ENCODE assay signal across 18 mouse cellular contexts in genomic region chr12:25958584-25958983, GRCm38 (mm10).
DNase-seq lines count a peak whose midpoint lies in the region; ATAC-seq lines count a peak whose summit lies in the region.
"Had no signal": no experiment of that assay in that cellular context is flagged by ENCODE, and none has a peak within 500 bp of the region (broad histone marks: within the 10 kb centered on the region; RNA-seq: fewer than 3 reads in every experiment).

No protein-coding gene starts in this region.

- DNase-seq in spleen, adult 12 weeks (ENCODE audit: low spot score): peak; percentile 1
- DNase-seq in spleen, postnatal 14 days (ENCODE audit: low spot score in 2 of 2): no peak
- peak; percentile 8 for DNase-seq in thymus, postnatal 4 days
- no peak for DNase-seq in urinary bladder, postnatal 4 days (ENCODE audit: low spot score in 2 of 2)
- no peak for DNase-seq in kidney, adult 11 months
- DNase-seq: adrenal gland, adult 2 months; cerebellum, adult 11 months; cerebellum, adult 9-11 months; gastrocnemius, postnatal 10 days; heart, postnatal 14 days; kidney, adult 8-10 months; kidney, postnatal 10 days; left cerebral cortex, postnatal 4 days; lung, embryonic 14.5 days; right cerebral cortex, postnatal 14 days had no signal

- ATAC-seq in CD4-positive, CD25-positive, alpha-beta regulatory T cell, adult 4 months: peak; percentile 78
- peak; percentile 86 for ATAC-seq in inflammation-experienced regulatory T-cells, adult 6 months
- ATAC-seq: forebrain, embryonic 16.5 days had no signal

Comparison
In these comparisons a context has a peak if more than half of its experiments do, and no peak if none do; other contexts are left out.
1. DNase-seq: peak in spleen, adult 12 weeks (single experiment) and thymus, postnatal 4 days (single experiment); none in spleen, postnatal 14 days (0 of 2), urinary bladder, postnatal 4 days (0 of 2) and kidney, adult 11 months (single experiment).